Mouse (Mus musculus) forebrain, embryonic 10.5 days (tissue): ENCODE measurements around the gene Afap1l2. TPM values are rescaled to one million over a fixed set of nuclear protein-coding genes. Genes with fewer than 3 reads are reported as not detected.

Source experiments
- DNase-seq: peaks from one replicate; pipeline ENCODE4 v3.0.0-alpha.2; 2017; ENCODE audit warnings: low spot score; ENCODE audit errors: extremely low spot score
- H3K27ac ChIP-seq: fragments of 300-500 bp; sonication (generic); 2 replicates; pipeline ENCODE4 v1.5.1; 2016; ENCODE audit warnings: mild to moderate bottlenecking
- H3K27me3 ChIP-seq: fragments of 300-500 bp; sonication (generic); 2 replicates; pipeline ENCODE4 v1.6.1; 2016; ENCODE audit warnings: mild to moderate bottlenecking; ENCODE audit not compliant: poor library complexity, severe bottlenecking
- H3K36me3 ChIP-seq: fragments of 300-500 bp; sonication (generic); replicated peaks from 2 replicates; pipeline ENCODE4 v1.6.1; 2016; ENCODE audit warnings: mild to moderate bottlenecking, moderate library complexity
- H3K4me1 ChIP-seq: fragments of 300-500 bp; sonication (generic); 2 replicates; pipeline ENCODE4 v1.6.1; 2016
- H3K4me3 ChIP-seq: fragments of 300-500 bp; sonication (generic); 2 replicates; pipeline ENCODE4 v1.5.1; 2016; ENCODE audit warnings: mild to moderate bottlenecking, moderate library complexity
- H3K9me3 ChIP-seq: fragments of 300-500 bp; sonication (generic); 2 replicates; pipeline ENCODE4 v1.6.1; 2016; ENCODE audit warnings: mild to moderate bottlenecking, moderate library complexity
- WGBS: fragments of 180-500 bp; shearing (Covaris S2); methylation state at CpG from one replicate; pipeline ENCODE4 v1.1.7; 2016; 5-methylcytosine and 5-hydroxymethylcytosine counted together
- polyA plus RNA-seq: library from polyadenylated mRNA; unstranded; fragments of >200 nt; fragmentation: Nextera tagmentation; extraction: Ambion mirVana; gene quantifications from 2 replicates; pipeline ENCODE4 v1.2.1, GENCODE M21; 2016

Gene Afap1l2
- polyA plus RNA-seq, 1 experiment from 2014 or later, result 1.2 TPM

- peaks cover 45% of the 10 kb centered on the region for H3K4me1 ChIP-seq
- H3K4me3 ChIP-seq, result no peak overlapping the region
- peaks cover 31% of the 10 kb centered on the region for H3K27me3 ChIP-seq
- H3K36me3 ChIP-seq, result no peaks in the 10 kb centered on the region
- 78% methylated on average over 12 of the region's 12 CpGs for WGBS
- DNase-seq, result no peak
- no peaks in the 10 kb centered on the region for H3K9me3 ChIP-seq
- peak overlapping the region; percentile 66; the same call in 1 of the 2 replicates for H3K27ac ChIP-seq
Measured at GRCm38 (mm10) chr19:57002741-57003459, 5.1 kb downstream of the Afap1l2 start.

- WGBS, result 96% methylated on average over 4 of the region's 4 CpGs
- Histone ChIP-seq H3K27me3 (peaks cover 21% of the 10 kb centered on the region), H3K36me3 (no peaks in the 10 kb centered on the region), H3K4me3 (no peak overlapping the region), H3K4me1 (peaks cover 45% of the 10 kb centered on the region), H3K27ac (no peak overlapping the region), H3K9me3 (no peaks in the 10 kb centered on the region)
- DNase-seq, result no peak
Measured at GRCm38 (mm10) chr19:57001926-57002325, 6.1 kb downstream of the Afap1l2 start.

GRCm38 (mm10) chr19:57000592-57000991, 7.4 kb downstream of the Afap1l2 start:
- H3K9me3 ChIP-seq, result no peaks in the 10 kb centered on the region
- WGBS, result 90% methylated on average over 5 of the region's 5 CpGs
- no peak overlapping the region for H3K4me3 ChIP-seq

GRCm38 (mm10) chr19:56999781-57000180, 8.2 kb downstream of the Afap1l2 start:
- H3K9me3 ChIP-seq, result no peaks in the 10 kb centered on the region
- H3K27me3 ChIP-seq, result peaks cover under 1% of the 10 kb centered on the region; the same call in 1 of the 2 replicates
- no peak overlapping the region for H3K27ac ChIP-seq
- WGBS, result 75% methylated on average over 2 of the region's 2 CpGs
- DNase-seq, result no peak
- H3K36me3 ChIP-seq, result no peaks in the 10 kb centered on the region
- H3K4me3 ChIP-seq, result no peak overlapping the region
- peaks cover 49% of the 10 kb centered on the region for H3K4me1 ChIP-seq

More at GRCm38 (mm10) chr19:57000592-57000991, 7.4 kb downstream of the Afap1l2 start:
- Histone ChIP-seq H3K27ac (no peak overlapping the region), H3K27me3 (peaks cover 8% of the 10 kb centered on the region), H3K4me1 (peaks cover 49% of the 10 kb centered on the region), H3K36me3 (no peaks in the 10 kb centered on the region)
- DNase-seq, result no peak

- WGBS, result 91% methylated on average over 2 of the region's 2 CpGs
- H3K9me3 ChIP-seq, result no peaks in the 10 kb centered on the region
- no peaks in the 10 kb centered on the region for H3K36me3 ChIP-seq
- no peaks in the 10 kb centered on the region; the same call in 1 of the 2 replicates for H3K27me3 ChIP-seq
- 0 out of 2 replicates have a peak overlapping the region, but pooled peaks have one; percentile 12 for H3K27ac ChIP-seq
- H3K4me1 ChIP-seq, result peaks cover 52% of the 10 kb centered on the region
- H3K4me3 ChIP-seq, result no peak overlapping the region
- no peak for DNase-seq
Measured at GRCm38 (mm10) chr19:56998910-56999309, 9.1 kb downstream of the Afap1l2 start.

- Histone ChIP-seq H3K36me3 (no peaks in the 10 kb centered on the region), H3K9me3 (no peaks in the 10 kb centered on the region), H3K27me3 (no peaks in the 10 kb centered on the region; the same call in 1 of the 2 replicates), H3K4me1 (peaks cover 47% of the 10 kb centered on the region), H3K27ac (peak overlapping the region; percentile 2; the same call in 1 of the 2 replicates), H3K4me3 (no peak overlapping the region)
- 88% methylated on average over 4 of the region's 4 CpGs for WGBS
- DNase-seq, result no peak
Measured at GRCm38 (mm10) chr19:56998331-56998730, 9.7 kb downstream of the Afap1l2 start.

GRCm38 (mm10) chr19:56997164-56997599, 10.8 kb downstream of the Afap1l2 start:
- H3K27ac ChIP-seq, result peak overlapping the region; percentile 74
- no peaks in the 10 kb centered on the region for H3K36me3 ChIP-seq
- DNase-seq, result peak; percentile 63
- 4% methylated on average over 10 of the region's 10 CpGs for WGBS
- no peaks in the 10 kb centered on the region for H3K9me3 ChIP-seq
- no peaks in the 10 kb centered on the region; the same call in 1 of the 2 replicates for H3K27me3 ChIP-seq
- peaks cover 44% of the 10 kb centered on the region for H3K4me1 ChIP-seq
- peak overlapping the region; percentile 27 for H3K4me3 ChIP-seq

GRCm38 (mm10) chr19:56995441-56995840, 12.6 kb downstream of the Afap1l2 start:
- Histone ChIP-seq H3K9me3 (no peaks in the 10 kb centered on the region), H3K4me1 (peaks cover 57% of the 10 kb centered on the region), H3K27ac (no peak overlapping the region), H3K4me3 (no peak overlapping the region), H3K36me3 (no peaks in the 10 kb centered on the region), H3K27me3 (no peaks in the 10 kb centered on the region)
- WGBS, result 90% methylated on average over 4 of the region's 4 CpGs
- DNase-seq, result no peak

- H3K4me3 ChIP-seq, result no peak overlapping the region
- 83% methylated on average over 4 of the region's 4 CpGs for WGBS
- no peak overlapping the region for H3K27ac ChIP-seq
- H3K9me3 ChIP-seq, result no peaks in the 10 kb centered on the region
- H3K27me3 ChIP-seq, result no peaks in the 10 kb centered on the region
- DNase-seq, result no peak
- no peaks in the 10 kb centered on the region for H3K36me3 ChIP-seq
- peaks cover 61% of the 10 kb centered on the region for H3K4me1 ChIP-seq
Measured at GRCm38 (mm10) chr19:56994653-56995052, 13.4 kb downstream of the Afap1l2 start.

- Histone ChIP-seq H3K27me3 (no peaks in the 10 kb centered on the region), H3K4me3 (no peak overlapping the region), H3K27ac (0 out of 2 replicates have a peak overlapping the region, but pooled peaks have one; percentile 30), H3K36me3 (no peaks in the 10 kb centered on the region), H3K4me1 (peaks cover 61% of the 10 kb centered on the region), H3K9me3 (no peaks in the 10 kb centered on the region)
- WGBS, result 91% methylated on average over 4 of the region's 4 CpGs
- no peak for DNase-seq
Measured at GRCm38 (mm10) chr19:56993763-56994162, 14.3 kb downstream of the Afap1l2 start.

- 81% methylated on average over 8 of the region's 8 CpGs for WGBS
- no peak for DNase-seq
- no peak overlapping the region for H3K4me3 ChIP-seq
- no peaks in the 10 kb centered on the region for H3K36me3 ChIP-seq
- H3K4me1 ChIP-seq, result peaks cover 68% of the 10 kb centered on the region
- no peaks in the 10 kb centered on the region for H3K9me3 ChIP-seq
- H3K27ac ChIP-seq, result no peak overlapping the region
- H3K27me3 ChIP-seq, result no peaks in the 10 kb centered on the region
Measured at GRCm38 (mm10) chr19:56992978-56993545, 15.0 kb downstream of the Afap1l2 start.

- Histone ChIP-seq H3K4me3 (no peak overlapping the region), H3K4me1 (peaks cover 61% of the 10 kb centered on the region), H3K36me3 (no peaks in the 10 kb centered on the region), H3K27me3 (no peaks in the 10 kb centered on the region), H3K27ac (peak overlapping the region; percentile 80), H3K9me3 (no peaks in the 10 kb centered on the region)
- WGBS, result 45% methylated on average over 14 of the region's 14 CpGs
- DNase-seq, result peak; percentile 42
Measured at GRCm38 (mm10) chr19:56990367-56991111, 17.5 kb downstream of the Afap1l2 start.
